ENCODE assay signal across 9 mouse cellular contexts in the genomic region with DNA sequence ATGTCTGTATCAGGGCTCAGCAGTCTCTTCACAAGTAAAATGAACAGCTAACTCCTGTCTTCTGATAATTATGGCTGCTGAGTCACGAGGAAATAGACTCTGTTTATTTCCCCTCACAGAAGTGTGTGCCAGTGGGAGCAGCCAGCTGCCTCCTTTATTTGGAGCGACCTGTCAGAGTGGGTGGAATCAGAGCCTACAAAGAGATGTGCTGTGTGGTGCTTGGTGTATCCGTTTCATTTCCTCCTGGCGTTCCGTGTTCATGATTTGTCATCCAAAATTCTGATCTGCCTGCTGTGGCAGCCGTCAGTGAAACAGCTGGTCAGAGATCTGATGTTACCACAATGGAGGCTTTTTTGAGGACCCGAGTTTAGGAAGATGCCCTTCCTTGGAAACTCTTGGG. TPM values are rescaled to one million over a fixed set of nuclear protein-coding genes. Genes with fewer than 3 reads are reported as not detected.
DNase-seq lines count a peak whose midpoint lies in the region; ATAC-seq lines count a peak whose summit lies in the region.
"Had no signal": no experiment of that assay in that cellular context is flagged by ENCODE, and none has a peak within 500 bp of the region (broad histone marks: within the 10 kb centered on the region; RNA-seq: fewer than 3 reads in every experiment).

No protein-coding gene starts in this region.

- no peak overlapping the region for H3K4me3 ChIP-seq in forebrain, embryonic 12.5 days (replicated peaks)
- no peak overlapping the region for H3K4me3 ChIP-seq in forebrain, embryonic 10.5 days
- H3K4me3 ChIP-seq in embryonic facial prominence, embryonic 14.5 days (ENCODE audit: low read depth, low read length): no peak overlapping the region
- no peak overlapping the region for H3K4me3 ChIP-seq in heart, embryonic 16.5 days (ENCODE audit: low read length)
- H3K4me3 ChIP-seq in stomach, embryonic 15.5 days (replicated peaks): no peak overlapping the region

- H3K4me2 ChIP-seq in forebrain, embryonic 12.5 days: no peak overlapping the region
- no peak overlapping the region for H3K4me2 ChIP-seq in embryonic facial prominence, embryonic 14.5 days (ENCODE audit: low read depth, low read length)
- peak overlapping the region; percentile 27; the same call in 1 of the 2 replicates for H3K4me2 ChIP-seq in heart, embryonic 16.5 days (ENCODE audit: low read depth, low read length)
- no peak overlapping the region for H3K4me2 ChIP-seq in stomach, embryonic 15.5 days

- H3K27ac ChIP-seq in forebrain, embryonic 12.5 days: 0 out of 2 replicates have a peak overlapping the region, but pooled peaks have one; percentile 61
- no peak overlapping the region; the same call in 1 of the 2 replicates for H3K27ac ChIP-seq in forebrain, embryonic 10.5 days
- H3K27ac ChIP-seq in embryonic facial prominence, embryonic 14.5 days (replicated peaks; ENCODE audit: low read depth, low read length): peak overlapping the region; percentile 22; the same call in 1 of the 2 replicates
- H3K27ac ChIP-seq in heart, embryonic 16.5 days (ENCODE audit: low read length): peak overlapping the region; percentile 11
- H3K27ac ChIP-seq in stomach, embryonic 15.5 days: 0 out of 2 replicates have a peak overlapping the region, but pooled peaks have one; percentile 8
- H3K27ac ChIP-seq: liver, embryonic 14.5 days had no signal

- H3K9me3 ChIP-seq in forebrain, embryonic 12.5 days: no peaks in the 10 kb centered on the region
- no peaks in the 10 kb centered on the region for H3K9me3 ChIP-seq in forebrain, embryonic 10.5 days
- H3K9me3 ChIP-seq in embryonic facial prominence, embryonic 14.5 days (ENCODE audit: control insufficient read depth, low read length): no peaks in the 10 kb centered on the region
- no peaks in the 10 kb centered on the region for H3K9me3 ChIP-seq in heart, embryonic 16.5 days (replicated peaks; ENCODE audit: control insufficient read depth, low read length)
- H3K9me3 ChIP-seq in stomach, embryonic 15.5 days: no peaks in the 10 kb centered on the region

- ATAC-seq in forebrain, embryonic 12.5 days (ENCODE audit: low FRiP score): 0 out of 2 replicates have a peak, but pooled peaks have one; percentile 17
- peak; percentile 87 for ATAC-seq in embryonic facial prominence, embryonic 14.5 days (ENCODE audit: low read depth)
- ATAC-seq in heart, embryonic 16.5 days (replicated peaks; ENCODE audit: extremely low read depth, insufficient read depth, low FRiP score): 0 out of 2 replicates have a peak, but pooled peaks have one; percentile 23
- ATAC-seq in stomach, embryonic 15.5 days (ENCODE audit: insufficient read depth, low FRiP score, low read depth): no peak; the same call in 1 of the 2 replicates

- 65% methylated on average over 7 of the region's 7 CpGs for WGBS in forebrain, embryonic 12.5 days
- 76% methylated on average over 7 of the region's 7 CpGs for WGBS in forebrain, embryonic 10.5 days
- 24% methylated on average over 7 of the region's 7 CpGs for WGBS in embryonic facial prominence, embryonic 14.5 days
- WGBS in heart, embryonic 16.5 days: 32% methylated on average over 7 of the region's 7 CpGs
- 34% methylated on average over 7 of the region's 7 CpGs for WGBS in stomach, embryonic 15.5 days

- peaks cover 5% of the 10 kb centered on the region; the same call in 1 of the 2 replicates for H3K4me1 ChIP-seq in forebrain, embryonic 12.5 days
- peaks cover 19% of the 10 kb centered on the region for H3K4me1 ChIP-seq in forebrain, embryonic 10.5 days
- H3K4me1 ChIP-seq in embryonic facial prominence, embryonic 14.5 days (ENCODE audit: control insufficient read depth, insufficient read depth, low read length): 0 out of 2 replicates have a peak, but pooled peaks cover 3% of the 10 kb centered on the region
- H3K4me1 ChIP-seq in heart, embryonic 16.5 days (ENCODE audit: control insufficient read depth, insufficient read depth, low read length): peaks cover 13% of the 10 kb centered on the region
- H3K4me1 ChIP-seq in stomach, embryonic 15.5 days: peaks cover 6% of the 10 kb centered on the region; the same call in 1 of the 2 replicates

- H3K36me3 ChIP-seq in forebrain, embryonic 12.5 days (replicated peaks): peaks cover 18% of the 10 kb centered on the region
- H3K36me3 ChIP-seq in forebrain, embryonic 10.5 days (replicated peaks): peaks cover 51% of the 10 kb centered on the region
- peaks cover 27% of the 10 kb centered on the region for H3K36me3 ChIP-seq in embryonic facial prominence, embryonic 14.5 days (ENCODE audit: control insufficient read depth, insufficient read depth, low read length)
- H3K36me3 ChIP-seq in heart, embryonic 16.5 days (ENCODE audit: control insufficient read depth, insufficient read depth): peaks cover 10% of the 10 kb centered on the region
- H3K36me3 ChIP-seq in stomach, embryonic 15.5 days: peaks cover 6% of the 10 kb centered on the region

- intact Hi-C loops in left cerebral cortex, postnatal 25 days (cut with DNase I): no loop called here

- no peaks in the 10 kb centered on the region for H3K27me3 ChIP-seq in forebrain, embryonic 12.5 days
- no peaks in the 10 kb centered on the region for H3K27me3 ChIP-seq in forebrain, embryonic 10.5 days (ENCODE audit: poor library complexity, severe bottlenecking)
- H3K27me3 ChIP-seq in embryonic facial prominence, embryonic 14.5 days (replicated peaks; ENCODE audit: control insufficient read depth, insufficient read depth, low read length): no peaks in the 10 kb centered on the region
- H3K27me3 ChIP-seq in heart, embryonic 16.5 days (ENCODE audit: control insufficient read depth, insufficient read depth, low read length): no peaks in the 10 kb centered on the region
- H3K27me3 ChIP-seq in stomach, embryonic 15.5 days (replicated peaks): no peaks in the 10 kb centered on the region

- DNase-seq in forebrain, embryonic 10.5 days (ENCODE audit: extremely low spot score, low spot score): no peak
- DNase-seq in embryonic facial prominence, embryonic 14.5 days (ENCODE audit: low spot score): peak; percentile 65
- DNase-seq in left cerebral cortex, postnatal 25 days (ENCODE audit: low spot score in 2 of 2): peak; percentile 63 to 93
- no peak for DNase-seq in ovary, adult 18-20 months (ENCODE audit: low spot score)
- DNase-seq in cerebellum, postnatal 36 days: no peak

- H3K9ac ChIP-seq in forebrain, embryonic 12.5 days: no peak overlapping the region
- H3K9ac ChIP-seq in embryonic facial prominence, embryonic 14.5 days (ENCODE audit: low read depth, low read length): no peak overlapping the region
- H3K9ac ChIP-seq in heart, embryonic 16.5 days (ENCODE audit: low read length): 0 out of 2 replicates have a peak overlapping the region, but pooled peaks have one; percentile 42
- no peak overlapping the region for H3K9ac ChIP-seq in stomach, embryonic 15.5 days
- H3K9ac ChIP-seq: liver, embryonic 14.5 days had no signal

RNA-seq across cellular contexts. Expression of a gene that starts 47.3 kb away (rescaled TPM):
- 24.6 and 27.9 TPM in 2 replicates for polyA plus RNA-seq in forebrain, embryonic 12.5 days (2016; fragmentation: Nextera tagmentation; extraction: Ambion mirVana)
- polyA plus RNA-seq in forebrain, embryonic 10.5 days (2016; fragmentation: Nextera tagmentation; extraction: Ambion mirVana): 21.7 and 22.9 TPM in 2 replicates
- polyA plus RNA-seq in embryonic facial prominence, embryonic 14.5 days (2014; fragmentation: Nextera tagmentation; extraction: Ambion mirVana): 34.2 and 40.5 TPM in 2 replicates
- 11.6 and 13.0 TPM in 2 replicates for polyA plus RNA-seq in heart, embryonic 16.5 days (2015; fragmentation: Nextera tagmentation; extraction: Ambion mirVana)
- 100 to 1,000 TPM; 126 to 130 TPM for total RNA-seq in left cerebral cortex, postnatal 25 days (2021)
- polyA plus RNA-seq in stomach, embryonic 15.5 days (2015; fragmentation: Nextera tagmentation; extraction: Ambion mirVana): 17.3 and 19.1 TPM in 2 replicates

Comparison
In these comparisons a context has a peak if more than half of its experiments do, and no peak if none do; other contexts are left out.
1. DNase-seq: peak in embryonic facial prominence, embryonic 14.5 days (single experiment) and left cerebral cortex, postnatal 25 days (2 of 2); none in forebrain, embryonic 10.5 days (single experiment), ovary, adult 18-20 months (single experiment) and cerebellum, postnatal 36 days (0 of 2).